Mouse (Mus musculus): ENCODE results near the gene Dnah5. TPM values are rescaled to one million over a fixed set of nuclear protein-coding genes. Genes with fewer than 3 reads are reported as not detected.
A peak's percentile ranks its signal among the peaks of the same experiment; 100 is the strongest.

Dnah5 gene
- polyA plus RNA-seq, 1 experiment from 2014 or later = 0.01 TPM

GRCm38 (mm10) chr15:28188361-28189011 is 15.1 kb upstream of the Dnah5 start:
- no peak overlapping the region for H3K9ac ChIP-seq
- no peaks in the 10 kb centered on the region for H3K36me3 ChIP-seq
- no peak overlapping the region for H3K4me2 ChIP-seq (replicated peaks)
- no peaks in the 10 kb centered on the region for H3K9me3 ChIP-seq
- no peak overlapping the region for H3K27ac ChIP-seq
- no peaks in the 10 kb centered on the region for H3K27me3 ChIP-seq (replicated peaks)
- no peaks in the 10 kb centered on the region for H3K4me1 ChIP-seq (replicated peaks)
- H3K4me3 ChIP-seq (replicated peaks) = no peak overlapping the region
- no peak for ATAC-seq
- whole genome bisulfite sequencing = 73% methylated on average over 11 of the region's 11 CpGs

GRCm38 (mm10) chr15:28189668-28190067 is 13.9 kb upstream of the Dnah5 start:
- ATAC-seq = no peak
- no peak overlapping the region for H3K9ac ChIP-seq
- no peaks in the 10 kb centered on the region for H3K9me3 ChIP-seq
- no peaks in the 10 kb centered on the region for H3K27me3 ChIP-seq (replicated peaks)
- no peak overlapping the region for H3K4me3 ChIP-seq (replicated peaks)
- whole genome bisulfite sequencing = 43% methylated on average over 12 of the region's 12 CpGs
- H3K4me2 ChIP-seq (replicated peaks) = 0 out of 2 replicates have a peak overlapping the region, but pooled peaks have one; percentile 19
- no peaks in the 10 kb centered on the region for H3K4me1 ChIP-seq (replicated peaks)
- no peak overlapping the region for H3K27ac ChIP-seq
- no peaks in the 10 kb centered on the region for H3K36me3 ChIP-seq

GRCm38 (mm10) chr15:28198609-28199008 is 4.9 kb upstream of the Dnah5 start:
- Histone ChIP-seq H3K9me3 (no peaks in the 10 kb centered on the region), H3K36me3 (no peaks in the 10 kb centered on the region), H3K4me2 (replicated peaks) (no peak overlapping the region), H3K27ac (no peak overlapping the region), H3K9ac (no peak overlapping the region), H3K4me1 (replicated peaks) (no peaks in the 10 kb centered on the region), H3K4me3 (replicated peaks) (no peak overlapping the region), H3K27me3 (replicated peaks) (no peaks in the 10 kb centered on the region)
- 54% methylated on average over 4 of the region's 4 CpGs for WGBS
- ATAC-seq = no peak

GRCm38 (mm10) chr15:28204626-28205025 is 1.1 kb downstream of the Dnah5 start:
- no peak overlapping the region for H3K9ac ChIP-seq
- H3K4me2 ChIP-seq (replicated peaks) = no peak overlapping the region
- no peak for ATAC-seq
- no peaks in the 10 kb centered on the region for H3K4me1 ChIP-seq (replicated peaks)
- 68% methylated on average over 3 of the region's 3 CpGs for WGBS
- no peak overlapping the region for H3K4me3 ChIP-seq (replicated peaks)
- H3K36me3 ChIP-seq = no peaks in the 10 kb centered on the region
- H3K27ac ChIP-seq = no peak overlapping the region
- no peaks in the 10 kb centered on the region for H3K27me3 ChIP-seq (replicated peaks)
- no peaks in the 10 kb centered on the region for H3K9me3 ChIP-seq

GRCm38 (mm10) chr15:28207545-28207944 is 4.0 kb downstream of the Dnah5 start:
- Histone ChIP-seq H3K9me3 (no peaks in the 10 kb centered on the region), H3K4me3 (replicated peaks) (no peak overlapping the region), H3K27me3 (replicated peaks) (no peaks in the 10 kb centered on the region), H3K27ac (no peak overlapping the region), H3K4me2 (replicated peaks) (no peak overlapping the region), H3K36me3 (no peaks in the 10 kb centered on the region), H3K4me1 (replicated peaks) (no peaks in the 10 kb centered on the region), H3K9ac (no peak overlapping the region)
- no peak for ATAC-seq
- 30% methylated on average over 2 of the region's 2 CpGs for WGBS

- no peak overlapping the region for H3K9ac ChIP-seq
- no peaks in the 10 kb centered on the region for H3K4me1 ChIP-seq (replicated peaks)
- no peaks in the 10 kb centered on the region for H3K27me3 ChIP-seq (replicated peaks)
- H3K9me3 ChIP-seq = no peaks in the 10 kb centered on the region
- no peak overlapping the region for H3K4me2 ChIP-seq (replicated peaks)
- ATAC-seq = no peak
- H3K4me3 ChIP-seq (replicated peaks) = no peak overlapping the region
- 83% methylated on average over 5 of the region's 5 CpGs for WGBS
- no peaks in the 10 kb centered on the region for H3K36me3 ChIP-seq
- no peak overlapping the region for H3K27ac ChIP-seq
Observed at GRCm38 (mm10) chr15:28213057-28213456, 9.5 kb downstream of the Dnah5 start.

- H3K9me3 ChIP-seq = no peaks in the 10 kb centered on the region
- no peaks in the 10 kb centered on the region for H3K36me3 ChIP-seq
- 41% methylated on average over 8 of the region's 8 CpGs for WGBS
- H3K9ac ChIP-seq = no peak overlapping the region
- no peak overlapping the region for H3K27ac ChIP-seq
- no peak overlapping the region for H3K4me2 ChIP-seq (replicated peaks)
- H3K4me1 ChIP-seq (replicated peaks) = no peaks in the 10 kb centered on the region
- H3K27me3 ChIP-seq (replicated peaks) = no peaks in the 10 kb centered on the region
- H3K4me3 ChIP-seq (replicated peaks) = no peak overlapping the region
- no peak for ATAC-seq
Observed at GRCm38 (mm10) chr15:28216358-28216757, 12.8 kb downstream of the Dnah5 start.

- no peak for ATAC-seq
- H3K27me3 ChIP-seq (replicated peaks) = no peaks in the 10 kb centered on the region
- no peak overlapping the region for H3K27ac ChIP-seq
- no peaks in the 10 kb centered on the region for H3K9me3 ChIP-seq
- H3K36me3 ChIP-seq = no peaks in the 10 kb centered on the region
- H3K9ac ChIP-seq = no peak overlapping the region
- H3K4me1 ChIP-seq (replicated peaks) = no peaks in the 10 kb centered on the region
- 64% methylated on average over 3 of the region's 3 CpGs for WGBS
- no peak overlapping the region for H3K4me3 ChIP-seq (replicated peaks)
- H3K4me2 ChIP-seq (replicated peaks) = no peak overlapping the region
Observed at GRCm38 (mm10) chr15:28227316-28227715, 23.8 kb downstream of the Dnah5 start.

- peak; percentile 91 for ATAC-seq
Observed at GRCm38 (mm10) chr15:28260250-28260649, 56.7 kb downstream of the Dnah5 start.

GRCm38 (mm10) chr15:28299438-28299837 is 95.9 kb downstream of the Dnah5 start:
- Histone ChIP-seq H3K27me3 (replicated peaks) (no peaks in the 10 kb centered on the region), H3K27ac (no peak overlapping the region), H3K4me2 (replicated peaks) (no peak overlapping the region), H3K4me3 (replicated peaks) (no peak overlapping the region), H3K4me1 (replicated peaks) (no peaks in the 10 kb centered on the region), H3K9ac (no peak overlapping the region), H3K36me3 (no peaks in the 10 kb centered on the region), H3K9me3 (no peaks in the 10 kb centered on the region)
- WGBS = 86% methylated on average over 4 of the region's 4 CpGs
- no peak for ATAC-seq

More at GRCm38 (mm10) chr15:28260250-28260649, 56.7 kb downstream of the Dnah5 start:
- Histone ChIP-seq H3K9ac (no peak overlapping the region), H3K4me3 (replicated peaks) (no peak overlapping the region), H3K4me2 (replicated peaks) (no peak overlapping the region), H3K27me3 (replicated peaks) (no peaks in the 10 kb centered on the region), H3K27ac (no peak overlapping the region), H3K36me3 (no peaks in the 10 kb centered on the region), H3K4me1 (replicated peaks) (no peaks in the 10 kb centered on the region), H3K9me3 (no peaks in the 10 kb centered on the region)
- 82% methylated on average over 1 of the region's 1 CpGs for WGBS

- Histone ChIP-seq H3K27ac (no peak overlapping the region), H3K4me3 (replicated peaks) (no peak overlapping the region), H3K9me3 (no peaks in the 10 kb centered on the region), H3K27me3 (replicated peaks) (no peaks in the 10 kb centered on the region), H3K9ac (no peak overlapping the region), H3K4me1 (replicated peaks) (0 out of 2 replicates have a peak, but pooled peaks cover 2% of the 10 kb centered on the region), H3K4me2 (replicated peaks) (no peak overlapping the region), H3K36me3 (no peaks in the 10 kb centered on the region)
- WGBS = 13% methylated on average over 8 of the region's 8 CpGs
- ATAC-seq = no peak
Observed at GRCm38 (mm10) chr15:28307131-28307530, 103.6 kb downstream of the Dnah5 start.

GRCm38 (mm10) chr15:28307884-28308283 is 104.3 kb downstream of the Dnah5 start:
- Histone ChIP-seq H3K9me3 (no peaks in the 10 kb centered on the region), H3K4me3 (replicated peaks) (no peak overlapping the region), H3K27me3 (replicated peaks) (no peaks in the 10 kb centered on the region), H3K9ac (no peak overlapping the region), H3K4me2 (replicated peaks) (no peak overlapping the region), H3K27ac (no peak overlapping the region), H3K4me1 (replicated peaks) (0 out of 2 replicates have a peak, but pooled peaks cover 2% of the 10 kb centered on the region), H3K36me3 (no peaks in the 10 kb centered on the region)
- no peak for ATAC-seq
- 77% methylated on average over 2 of the region's 2 CpGs for WGBS

GRCm38 (mm10) chr15:28310516-28310915 is 107.0 kb downstream of the Dnah5 start:
- WGBS = 80% methylated on average over 4 of the region's 4 CpGs
- H3K4me2 ChIP-seq (replicated peaks) = no peak overlapping the region
- H3K27me3 ChIP-seq (replicated peaks) = no peaks in the 10 kb centered on the region
- H3K4me3 ChIP-seq (replicated peaks) = no peak overlapping the region
- H3K27ac ChIP-seq = no peak overlapping the region
- H3K9me3 ChIP-seq = no peaks in the 10 kb centered on the region
- no peak overlapping the region for H3K9ac ChIP-seq
- ATAC-seq = no peak
- 0 out of 2 replicates have a peak, but pooled peaks cover 2% of the 10 kb centered on the region for H3K4me1 ChIP-seq (replicated peaks)
- no peaks in the 10 kb centered on the region for H3K36me3 ChIP-seq

Data from intestine, embryonic 15.5 days (tissue).